Mouse (Mus musculus) ES-Bruce4 (cell line): ENCODE measurements around the gene Ifitm10.

Source experiments
- CTCF ChIP-seq: IDR thresholded peaks from one replicate; pipeline ENCODE4 v1.8.1; 2011; ENCODE audit warnings: low read depth, low read length
- EP300 ChIP-seq: IDR thresholded peaks from 2 replicates; pipeline ENCODE4 v1.6.1; 2011; ENCODE audit warnings: low read depth, low read length; ENCODE audit not compliant: insufficient read depth
- POLR2A ChIP-seq: IDR thresholded peaks from one replicate; pipeline ENCODE4 v1.8.1; 2011; ENCODE audit warnings: low read length; ENCODE audit not compliant: insufficient read depth

DNA sequence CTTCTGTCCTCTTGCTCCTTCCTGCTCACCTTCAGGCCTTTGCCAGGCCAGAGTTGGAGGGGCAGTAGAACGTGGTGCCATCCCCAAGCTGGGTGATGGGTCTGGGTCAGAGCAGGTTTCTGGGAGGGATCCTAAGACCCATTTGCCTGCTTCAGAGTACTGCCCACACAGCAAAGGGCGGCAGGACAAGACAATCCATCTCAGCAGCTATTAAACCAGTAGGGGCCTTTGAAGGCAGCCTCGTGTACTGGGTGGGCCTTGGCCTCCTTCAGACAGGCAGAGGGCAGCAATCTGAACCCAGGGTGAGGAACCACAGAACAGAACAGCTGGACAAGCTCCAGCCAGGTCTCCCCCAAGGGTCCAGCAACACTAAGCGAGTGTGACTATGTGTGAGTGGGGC is 2.5 kb upstream of the Ifitm10 start:
- TF ChIP-seq CTCF (no peak), POLR2A (no peak), EP300 (no peak)
